In the genomic region with DNA sequence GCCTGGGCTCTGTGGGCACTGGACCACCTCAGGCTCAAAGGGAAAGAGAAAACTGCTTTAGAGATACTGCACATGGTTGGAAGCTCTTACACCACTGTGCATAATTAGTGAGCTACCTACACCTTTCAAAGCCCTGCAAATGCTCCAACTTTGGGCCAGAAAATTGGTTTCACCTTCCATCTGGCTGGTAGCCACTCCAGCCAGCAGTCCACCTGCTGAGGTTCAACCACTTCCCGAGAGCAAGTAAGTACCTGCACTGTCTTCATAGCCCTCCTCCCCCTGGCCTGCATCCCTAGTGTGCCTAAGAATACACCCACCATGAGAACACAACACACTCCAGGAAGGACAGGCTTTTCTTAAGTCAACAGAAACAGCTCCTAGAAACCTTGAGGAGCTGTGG, we compare ENCODE assay signal across 22 mouse cellular contexts. TPM values are rescaled to one million over a fixed set of nuclear protein-coding genes. Genes with fewer than 3 reads are reported as not detected.
DNase-seq lines count a peak whose midpoint lies in the region; ATAC-seq lines count a peak whose summit lies in the region.
"Had no signal": no experiment of that assay in that cellular context is flagged by ENCODE, and none has a peak within 500 bp of the region (broad histone marks: within the 10 kb centered on the region; RNA-seq: fewer than 3 reads in every experiment).

No protein-coding gene starts in this region.

- no peak overlapping the region for H3K4me3 ChIP-seq in kidney, embryonic 14.5 days (ENCODE audit: low read length)
- H3K4me3 ChIP-seq: embryonic facial prominence, embryonic 12.5 days; embryonic facial prominence, embryonic 15.5 days; gastrocnemius, adult 2 months; hindbrain, embryonic 12.5 days; hindbrain, embryonic 15.5 days had no signal

- H3K9ac ChIP-seq in kidney, embryonic 14.5 days (ENCODE audit: low read depth, low read length), result no peak overlapping the region
- H3K9ac ChIP-seq: embryonic facial prominence, embryonic 12.5 days; embryonic facial prominence, embryonic 15.5 days; forebrain, postnatal 0 days; hindbrain, embryonic 12.5 days; hindbrain, embryonic 15.5 days had no signal

- peaks cover 51% of the 10 kb centered on the region for H3K36me3 ChIP-seq in kidney, embryonic 14.5 days (ENCODE audit: control insufficient read depth, insufficient read depth, low read length)

- DNase-seq in cerebellum, adult 18-20 months, result peak; percentile 42 to 45
- no peak for DNase-seq in cerebellum, postnatal 4 days (ENCODE audit: low spot score in 2 of 2)
- peak; percentile 28 for DNase-seq in cerebellum, adult 8-10 months
- peak; percentile 50 for DNase-seq in cerebellum, adult 9-11 months
- DNase-seq in MN1 (ENCODE audit: low spot score), result no peak
- DNase-seq: adrenal gland, adult 8-10 months; adrenal gland, postnatal 25 days; forebrain, postnatal 0 days; gastrocnemius, adult 2 months; gastrocnemius, postnatal 14 days; heart, adult 11 months; kidney, adult 2 months had no signal

- no peaks in the 10 kb centered on the region for H3K27me3 ChIP-seq in kidney, embryonic 14.5 days (ENCODE audit: control insufficient read depth, insufficient read depth, low read length)
- H3K27me3 ChIP-seq: embryonic facial prominence, embryonic 12.5 days; embryonic facial prominence, embryonic 15.5 days; hindbrain, embryonic 12.5 days; hindbrain, embryonic 15.5 days had no signal

- no peak for ATAC-seq in kidney, embryonic 14.5 days (ENCODE audit: low FRiP score, low TSS enrichment)
- ATAC-seq: activated CD4-positive, CD25-positive, alpha-beta regulatory T cell, adult 4 months; CD4-positive, CD25-positive, alpha-beta regulatory T cell, adult 4 months; forebrain, embryonic 14.5 days; forebrain, postnatal 0 days; intestine, postnatal 0 days had no signal

- no peaks in the 10 kb centered on the region for H3K4me1 ChIP-seq in kidney, embryonic 14.5 days (ENCODE audit: control insufficient read depth, insufficient read depth, low read length)
- H3K4me1 ChIP-seq: embryonic facial prominence, embryonic 12.5 days; embryonic facial prominence, embryonic 15.5 days; hindbrain, embryonic 12.5 days; hindbrain, embryonic 15.5 days had no signal

- no peak overlapping the region for H3K27ac ChIP-seq in kidney, embryonic 14.5 days (ENCODE audit: low read depth, low read length)
- H3K27ac ChIP-seq: embryonic facial prominence, embryonic 12.5 days; embryonic facial prominence, embryonic 15.5 days; gastrocnemius, adult 2 months; hindbrain, embryonic 12.5 days; hindbrain, embryonic 15.5 days had no signal

- no peaks in the 10 kb centered on the region for H3K9me3 ChIP-seq in kidney, embryonic 14.5 days (ENCODE audit: control insufficient read depth, low read length)
- H3K9me3 ChIP-seq: embryonic facial prominence, embryonic 12.5 days; embryonic facial prominence, embryonic 15.5 days; hindbrain, embryonic 12.5 days; hindbrain, embryonic 15.5 days had no signal

- no peak overlapping the region for H3K4me2 ChIP-seq in kidney, embryonic 14.5 days (replicated peaks; ENCODE audit: low read depth, low read length)
- H3K4me2 ChIP-seq: embryonic facial prominence, embryonic 12.5 days; embryonic facial prominence, embryonic 15.5 days; heart, embryonic 11.5 days; hindbrain, embryonic 12.5 days; hindbrain, embryonic 15.5 days had no signal

- 93% methylated on average over 1 of the region's 1 CpGs for WGBS in kidney, embryonic 14.5 days

RNA-seq across cellular contexts. Expression of a gene that starts 17.6 kb away (rescaled TPM):
- polyA plus RNA-seq in kidney, embryonic 14.5 days (2014; fragmentation: Nextera tagmentation; extraction: Ambion mirVana), result 69.4 and 70.3 TPM in 2 replicates

RNA-seq across cellular contexts. Expression of a gene that starts 17.9 kb away (rescaled TPM):
- 0.57 and 1.0 TPM in 2 replicates for polyA plus RNA-seq in kidney, embryonic 14.5 days (2014; fragmentation: Nextera tagmentation; extraction: Ambion mirVana)

RNA-seq across cellular contexts. Expression of a gene that starts 40.6 kb away (rescaled TPM):
- 261 TPM in 2 replicates for polyA plus RNA-seq in kidney, embryonic 14.5 days (2014; fragmentation: Nextera tagmentation; extraction: Ambion mirVana)

RNA-seq across cellular contexts. Expression of a gene that starts 46.1 kb away (rescaled TPM):
- polyA plus RNA-seq in kidney, embryonic 14.5 days (2014; fragmentation: Nextera tagmentation; extraction: Ambion mirVana), result 175 and 205 TPM in 2 replicates

RNA-seq across cellular contexts. Expression of a gene that starts 46.4 kb away (rescaled TPM):
- 32.3 and 37.7 TPM in 2 replicates for polyA plus RNA-seq in kidney, embryonic 14.5 days (2014; fragmentation: Nextera tagmentation; extraction: Ambion mirVana)

Comparison
In these comparisons a context has a peak if more than half of its experiments do, and no peak if none do; other contexts are left out.
1. DNase-seq: peak in cerebellum, adult 18-20 months (2 of 2), cerebellum, adult 8-10 months (single experiment) and cerebellum, adult 9-11 months (single experiment); none in cerebellum, postnatal 4 days (0 of 2) and MN1 (single experiment).